Mouse (Mus musculus) CH12.LX (cell line): Measurements from ENCODE around the gene Slc24a3.

ENCODE experiments used
- CTCF ChIP-seq, 2 experiments: IDR thresholded peaks in 1 of 2; conservative IDR thresholded peaks in 1 of 2; 2 replicates each; pipeline ENCODE4 v1.5.1; 2011 to 2012; ENCODE audit warnings: low read depth in 2 of 2, low read length in 2 of 2, improper control_type of control experiment in 1 of 2, inconsistent platforms in 1 of 2, mild to moderate bottlenecking in 1 of 2, moderate library complexity in 1 of 2
- MAFK ChIP-seq: IDR thresholded peaks from 2 replicates; pipeline ENCODE4 v1.6.1; 2011; ENCODE audit warnings: low read length, improper control_type of control experiment; ENCODE audit not compliant: insufficient replicate concordance
- POLR2A ChIP-seq: IDR thresholded peaks from 2 replicates; pipeline ENCODE4 v1.6.1; 2011; ENCODE audit warnings: low read depth, mild to moderate bottlenecking, improper control_type of control experiment, low read length
- ZKSCAN1 ChIP-seq: IDR thresholded peaks from 2 replicates; pipeline ENCODE4 v1.6.1; 2012; ENCODE audit warnings: low read depth, inconsistent platforms, low read length, improper control_type of control experiment, borderline replicate concordance

DNA sequence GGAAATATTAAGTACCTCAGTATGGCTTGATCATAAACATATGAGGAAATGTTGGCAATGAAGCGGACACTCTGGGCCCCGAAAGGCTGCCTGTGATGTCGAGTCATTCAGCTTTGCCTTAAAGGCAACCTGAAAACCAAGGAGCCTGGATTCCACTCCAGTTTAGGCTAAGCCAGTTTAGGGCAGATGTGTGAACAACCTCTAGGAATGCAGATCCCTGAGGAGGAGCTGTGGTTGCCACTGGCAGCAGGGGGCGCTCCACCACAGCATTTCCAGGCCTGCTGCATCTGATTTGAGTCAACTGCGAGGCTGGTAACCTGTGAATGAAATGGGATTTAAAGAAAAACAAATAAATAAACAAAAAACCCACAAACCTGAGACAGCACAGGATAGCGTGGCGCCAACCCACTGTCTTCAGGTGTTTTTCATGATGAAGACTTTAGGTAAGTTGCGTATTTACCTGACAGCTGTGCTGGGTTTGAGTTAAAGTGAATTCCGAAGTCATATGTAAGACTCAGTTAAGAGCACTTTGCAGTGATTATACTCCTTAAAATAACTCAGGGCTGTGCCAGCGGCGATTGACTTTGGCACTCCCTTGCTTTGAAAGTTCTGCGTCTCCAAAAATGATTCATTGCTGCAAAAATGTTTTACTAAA, 6.4 kb upstream of the Slc24a3 start:
- TF ChIP-seq ZKSCAN1 (no peak), MAFK (no peak), CTCF (conservative IDR thresholded peaks at IDR 0.05 in 1 of 2, IDR thresholded peaks at IDR 0.05 in 1 of 2; ENCODE audit: low read depth in 2 of 2, low read length in 2 of 2) (peak; percentile 52 to 91), POLR2A (no peak)
